Mouse (Mus musculus): ENCODE data around the gene Ffar4. TPM values are rescaled to one million over a fixed set of nuclear protein-coding genes. Genes with fewer than 3 reads are reported as not detected.

Ffar4 gene
- polyA plus RNA-seq (2014; fragmentation: Nextera tagmentation; extraction: Ambion mirVana), result 1.1 TPM in 2 replicates

DNA sequence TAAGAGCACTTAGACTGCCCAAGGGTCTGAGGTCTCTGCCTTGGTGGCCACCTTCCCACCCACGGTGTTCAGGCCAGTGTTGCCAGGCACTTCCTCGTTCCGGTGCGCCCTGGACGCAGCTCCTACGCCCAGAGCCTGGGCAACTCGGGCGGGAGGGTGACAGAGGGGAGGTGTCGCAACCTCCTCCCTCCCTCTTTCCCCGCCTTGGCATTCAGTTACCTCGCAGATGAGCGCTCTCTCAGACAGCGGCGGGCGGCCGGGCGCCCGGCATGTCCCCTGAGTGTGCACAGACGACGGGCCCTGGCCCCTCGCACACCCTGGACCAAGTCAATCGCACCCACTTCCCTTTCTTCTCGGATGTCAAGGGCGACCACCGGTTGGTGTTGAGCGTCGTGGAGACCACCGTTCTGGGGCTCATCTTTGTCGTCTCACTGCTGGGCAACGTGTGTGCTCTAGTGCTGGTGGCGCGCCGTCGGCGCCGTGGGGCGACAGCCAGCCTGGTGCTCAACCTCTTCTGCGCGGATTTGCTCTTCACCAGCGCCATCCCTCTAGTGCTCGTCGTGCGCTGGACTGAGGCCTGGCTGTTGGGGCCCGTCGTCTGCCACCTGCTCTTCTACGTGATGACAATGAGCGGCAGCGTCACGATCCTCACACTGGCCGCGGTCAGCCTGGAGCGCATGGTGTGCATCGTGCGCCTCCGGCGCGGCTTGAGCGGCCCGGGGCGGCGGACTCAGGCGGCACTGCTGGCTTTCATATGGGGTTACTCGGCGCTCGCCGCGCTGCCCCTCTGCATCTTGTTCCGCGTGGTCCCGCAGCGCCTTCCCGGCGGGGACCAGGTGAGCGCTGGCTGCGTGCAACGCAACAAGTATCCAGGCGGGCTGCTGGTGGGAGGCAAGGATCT is at the start of gene Ffar4:
Ffar4 (plus strand) TSS at position 214 of the 901 bp plus-strand sequence.
- Histone ChIP-seq H3K27ac (ENCODE audit: low read depth, low read length) (no peak within 1 kb of the TSS), H3K4me2 (peak within 1 kb of the TSS; percentile 62), H3K4me3 (ENCODE audit: low read depth, low read length) (peak within 1 kb of the TSS; percentile 37), H3K4me1 (replicated peaks; ENCODE audit: control insufficient read depth, insufficient read depth, low read length) (no peaks in the 10 kb centered on the region), H3K36me3 (ENCODE audit: control insufficient read depth, insufficient read depth, low read length) (no peaks in the 10 kb centered on the region), H3K9me3 (ENCODE audit: control insufficient read depth, low read length) (no peaks in the 10 kb centered on the region), H3K9ac (ENCODE audit: low read depth, low read length) (no peak within 1 kb of the TSS), H3K27me3 (replicated peaks; ENCODE audit: control insufficient read depth, insufficient read depth, low read length) (peaks cover 50% of the 10 kb centered on the region)
- 2% methylated on average over 77 of the region's 77 CpGs for WGBS
- DNase-seq (ENCODE audit: low spot score), result no peak
- ATAC-seq (replicated peaks; ENCODE audit: low FRiP score), result no peak

DNA sequence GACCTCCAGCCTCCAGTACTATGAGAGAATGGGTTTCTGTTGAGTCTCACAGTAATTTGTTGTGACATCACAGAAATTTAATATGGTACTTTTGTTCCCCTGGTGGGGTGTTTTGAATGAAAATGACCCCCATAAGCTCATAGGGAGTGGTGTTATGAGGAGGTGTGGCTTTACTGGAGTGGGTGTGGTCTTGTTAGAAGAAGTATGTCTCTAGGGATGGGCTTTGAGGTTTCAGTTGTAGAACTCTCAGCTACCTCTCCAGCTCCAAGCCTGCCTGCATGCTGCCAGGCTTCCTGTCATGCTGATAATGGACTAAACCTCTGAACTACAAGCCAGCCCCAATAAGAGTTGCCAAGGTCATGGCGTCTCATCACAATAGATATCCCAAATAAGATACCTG is 47.2 kb upstream of the Ffar4 start:
- Histone ChIP-seq H3K27me3 (replicated peaks; ENCODE audit: control insufficient read depth, insufficient read depth, low read length) (peaks cover 21% of the 10 kb centered on the region; the same call in 1 of the 2 replicates), H3K9ac (ENCODE audit: low read depth, low read length) (no peak overlapping the region), H3K36me3 (ENCODE audit: control insufficient read depth, insufficient read depth, low read length) (no peaks in the 10 kb centered on the region), H3K4me3 (ENCODE audit: low read depth, low read length) (no peak overlapping the region), H3K4me2 (no peak overlapping the region), H3K4me1 (replicated peaks; ENCODE audit: control insufficient read depth, insufficient read depth, low read length) (peaks cover 3% of the 10 kb centered on the region; the same call in 1 of the 2 replicates), H3K27ac (ENCODE audit: low read depth, low read length) (no peak overlapping the region), H3K9me3 (ENCODE audit: control insufficient read depth, low read length) (no peaks in the 10 kb centered on the region)
- no peak for DNase-seq (ENCODE audit: low spot score)
- ATAC-seq (replicated peaks; ENCODE audit: low FRiP score), result no peak
- WGBS, result 67% methylated on average over 1 of the region's 1 CpGs

GRCm38 (mm10) chr19:38053227-38054041 is 43.4 kb upstream of the Ffar4 start:
- H3K36me3 ChIP-seq (ENCODE audit: control insufficient read depth, insufficient read depth, low read length), result no peaks in the 10 kb centered on the region
- DNase-seq (ENCODE audit: low spot score) (no peak), ATAC-seq (replicated peaks; ENCODE audit: low FRiP score) (no peak)
- peaks cover 3% of the 10 kb centered on the region; the same call in 1 of the 2 replicates for H3K4me1 ChIP-seq (replicated peaks; ENCODE audit: control insufficient read depth, insufficient read depth, low read length)
- H3K4me3 ChIP-seq (ENCODE audit: low read depth, low read length), result peak overlapping the region; percentile 71
- no peak overlapping the region for H3K9ac ChIP-seq (ENCODE audit: low read depth, low read length)
- no peak overlapping the region for H3K27ac ChIP-seq (ENCODE audit: low read depth, low read length)
- WGBS, result 26% methylated on average over 8 of the region's 8 CpGs
- no peaks in the 10 kb centered on the region for H3K9me3 ChIP-seq (ENCODE audit: control insufficient read depth, low read length)
- H3K4me2 ChIP-seq, result peak overlapping the region; percentile 74
- peaks cover 15% of the 10 kb centered on the region; the same call in 1 of the 2 replicates for H3K27me3 ChIP-seq (replicated peaks; ENCODE audit: control insufficient read depth, insufficient read depth, low read length)

GRCm38 (mm10) chr19:38054149-38054719 is 42.6 kb upstream of the Ffar4 start:
- no peaks in the 10 kb centered on the region for H3K9me3 ChIP-seq (ENCODE audit: control insufficient read depth, low read length)
- no peaks in the 10 kb centered on the region for H3K36me3 ChIP-seq (ENCODE audit: control insufficient read depth, insufficient read depth, low read length)
- no peak for DNase-seq (ENCODE audit: low spot score)
- ATAC-seq (replicated peaks; ENCODE audit: low FRiP score), result peak; percentile 79
- H3K9ac ChIP-seq (ENCODE audit: low read depth, low read length), result 0 out of 2 replicates have a peak overlapping the region, but pooled peaks have one; percentile 3
- H3K4me1 ChIP-seq (replicated peaks; ENCODE audit: control insufficient read depth, insufficient read depth, low read length), result peaks cover 3% of the 10 kb centered on the region; the same call in 1 of the 2 replicates
- no peak overlapping the region for H3K27ac ChIP-seq (ENCODE audit: low read depth, low read length)
- peak overlapping the region; percentile 71 for H3K4me3 ChIP-seq (ENCODE audit: low read depth, low read length)
- H3K27me3 ChIP-seq (replicated peaks; ENCODE audit: control insufficient read depth, insufficient read depth, low read length), result peaks cover 15% of the 10 kb centered on the region; the same call in 1 of the 2 replicates
- peak overlapping the region; percentile 74 for H3K4me2 ChIP-seq
- WGBS, result under 1% methylated on average over 23 of the region's 23 CpGs

- Histone ChIP-seq H3K4me3 (ENCODE audit: low read depth, low read length) (peak within 1 kb of the TSS; percentile 71), H3K36me3 (ENCODE audit: control insufficient read depth, insufficient read depth, low read length) (no peaks in the 10 kb centered on the region), H3K4me1 (replicated peaks; ENCODE audit: control insufficient read depth, insufficient read depth, low read length) (peaks cover 3% of the 10 kb centered on the region; the same call in 1 of the 2 replicates), H3K27me3 (replicated peaks; ENCODE audit: control insufficient read depth, insufficient read depth, low read length) (peaks cover 12% of the 10 kb centered on the region; the same call in 1 of the 2 replicates), H3K27ac (ENCODE audit: low read depth, low read length) (peak within 1 kb of the TSS; percentile 28; the same call in 1 of the 2 replicates), H3K9ac (ENCODE audit: low read depth, low read length) (peak within 1 kb of the TSS; percentile 65), H3K9me3 (ENCODE audit: control insufficient read depth, low read length) (no peaks in the 10 kb centered on the region), H3K4me2 (peak within 1 kb of the TSS; percentile 74)
- 1% methylated on average over 35 of the region's 36 CpGs for WGBS
- DNase-seq (ENCODE audit: low spot score), result peak; percentile 95
- ATAC-seq (replicated peaks; ENCODE audit: low FRiP score), result peak; percentile 89
Observed at GRCm38 (mm10) chr19:38054720-38055192, 42.1 kb upstream of the Ffar4 start, which contains the start of gene Cep55. Gene Cep55 (plus strand): TSS chr19:38055011.

- Histone ChIP-seq H3K9me3 (ENCODE audit: control insufficient read depth, low read length) (no peaks in the 10 kb centered on the region), H3K4me3 (ENCODE audit: low read depth, low read length) (peak overlapping the region; percentile 71), H3K9ac (ENCODE audit: low read depth, low read length) (peak overlapping the region; percentile 65; the same call in 1 of the 2 replicates), H3K27ac (ENCODE audit: low read depth, low read length) (no peak overlapping the region), H3K4me1 (replicated peaks; ENCODE audit: control insufficient read depth, insufficient read depth, low read length) (peaks cover 3% of the 10 kb centered on the region; the same call in 1 of the 2 replicates), H3K4me2 (peak overlapping the region; percentile 74), H3K36me3 (ENCODE audit: control insufficient read depth, insufficient read depth, low read length) (no peaks in the 10 kb centered on the region), H3K27me3 (replicated peaks; ENCODE audit: control insufficient read depth, insufficient read depth, low read length) (peaks cover 11% of the 10 kb centered on the region; the same call in 1 of the 2 replicates)
- ATAC-seq (replicated peaks; ENCODE audit: low FRiP score), result no peak
- WGBS, result 16% methylated on average over 6 of the region's 6 CpGs
- DNase-seq (ENCODE audit: low spot score), result no peak
Observed at GRCm38 (mm10) chr19:38055798-38056197, 41.1 kb upstream of the Ffar4 start.

GRCm38 (mm10) chr19:38056276-38056675 is 40.6 kb upstream of the Ffar4 start:
- Histone ChIP-seq H3K36me3 (ENCODE audit: control insufficient read depth, insufficient read depth, low read length) (0 out of 2 replicates have a peak, but pooled peaks cover 3% of the 10 kb centered on the region), H3K27ac (ENCODE audit: low read depth, low read length) (no peak overlapping the region), H3K9me3 (ENCODE audit: control insufficient read depth, low read length) (no peaks in the 10 kb centered on the region), H3K4me1 (replicated peaks; ENCODE audit: control insufficient read depth, insufficient read depth, low read length) (peaks cover 3% of the 10 kb centered on the region; the same call in 1 of the 2 replicates), H3K9ac (ENCODE audit: low read depth, low read length) (no peak overlapping the region), H3K4me2 (peak overlapping the region; percentile 74), H3K4me3 (ENCODE audit: low read depth, low read length) (no peak overlapping the region), H3K27me3 (replicated peaks; ENCODE audit: control insufficient read depth, insufficient read depth, low read length) (peaks cover 10% of the 10 kb centered on the region; the same call in 1 of the 2 replicates)
- no peak for DNase-seq (ENCODE audit: low spot score)
- no peak for ATAC-seq (replicated peaks; ENCODE audit: low FRiP score)
- 58% methylated on average over 3 of the region's 3 CpGs for WGBS

GRCm38 (mm10) chr19:38056931-38057330 is 39.9 kb upstream of the Ffar4 start:
- Histone ChIP-seq H3K27me3 (replicated peaks; ENCODE audit: control insufficient read depth, insufficient read depth, low read length) (peaks cover 8% of the 10 kb centered on the region; the same call in 1 of the 2 replicates), H3K9ac (ENCODE audit: low read depth, low read length) (no peak overlapping the region), H3K9me3 (ENCODE audit: control insufficient read depth, low read length) (no peaks in the 10 kb centered on the region), H3K4me3 (ENCODE audit: low read depth, low read length) (no peak overlapping the region), H3K36me3 (ENCODE audit: control insufficient read depth, insufficient read depth, low read length) (0 out of 2 replicates have a peak, but pooled peaks cover 4% of the 10 kb centered on the region), H3K4me1 (replicated peaks; ENCODE audit: control insufficient read depth, insufficient read depth, low read length) (peaks cover 3% of the 10 kb centered on the region; the same call in 1 of the 2 replicates), H3K4me2 (no peak overlapping the region), H3K27ac (ENCODE audit: low read depth, low read length) (no peak overlapping the region)
- 89% methylated on average over 8 of the region's 8 CpGs for WGBS
- ATAC-seq (replicated peaks; ENCODE audit: low FRiP score) (no peak), DNase-seq (ENCODE audit: low spot score) (no peak)

All from liver, embryonic 11.5 days (tissue).